Mouse (Mus musculus) ES-E14 (cell line): Measurements from ENCODE around the gene Gstp3. TPM values are rescaled to one million over a fixed set of nuclear protein-coding genes. Genes with fewer than 3 reads are reported as not detected.

ENCODE experiments used
- DNase-seq: peaks from one replicate; pipeline ENCODE4 v3.0.0-alpha.2; 2013; ENCODE audit warnings: low read depth, low spot score
- H3K27ac ChIP-seq: 2 replicates; pipeline ENCODE4 v1.5.1; 2012; ENCODE audit warnings: low read depth, mild to moderate bottlenecking, low read length, moderate library complexity, mixed read lengths; ENCODE audit not compliant: poor library complexity, insufficient read depth, severe bottlenecking
- H3K36me3 ChIP-seq: 2 replicates; pipeline ENCODE4 v1.6.1; 2012; ENCODE audit warnings: mild to moderate bottlenecking, low read length, moderate library complexity, mixed read lengths; ENCODE audit not compliant: control insufficient read depth, poor library complexity, insufficient read depth, severe bottlenecking
- H3K4me1 ChIP-seq, 2 experiments: fragments of 150-350 bp in 1 of 2; sonication (generic) in 1 of 2; 2 replicates each; pipeline ENCODE4 v1.6.1; 2012; ENCODE audit warnings: low read length in 2 of 2, mild to moderate bottlenecking in 1 of 2, mixed read lengths in 1 of 2; ENCODE audit not compliant: control insufficient read depth in 2 of 2, insufficient read depth in 2 of 2, poor library complexity in 1 of 2
- H3K4me3 ChIP-seq, 2 experiments: fragments of 150-350 bp in 1 of 2; sonication (generic) in 1 of 2; 2 replicates each; pipeline ENCODE4 v1.5.1; 2012; ENCODE audit warnings: low read length in 2 of 2, low read depth in 1 of 2, mild to moderate bottlenecking in 1 of 2, mixed read lengths in 1 of 2; ENCODE audit not compliant: insufficient read depth in 1 of 2, poor library complexity in 1 of 2, severe bottlenecking in 1 of 2
- H3K9ac ChIP-seq: 2 replicates; pipeline ENCODE4 v1.6.1; 2012; ENCODE audit warnings: low read depth, mild to moderate bottlenecking, low read length, mixed read lengths; ENCODE audit not compliant: poor library complexity, insufficient read depth, severe bottlenecking
- H3K9me3 ChIP-seq: fragments of 150-350 bp; sonication (generic); 2 replicates; pipeline ENCODE4 v1.6.1; 2012; ENCODE audit warnings: low read depth, mild to moderate bottlenecking, low read length; ENCODE audit not compliant: control insufficient read depth, insufficient read depth
- CHD2 ChIP-seq: IDR thresholded peaks from 2 replicates; pipeline ENCODE4 v1.6.1; 2014; ENCODE audit warnings: mild to moderate bottlenecking, low read depth, low read length, inconsistent platforms
- HCFC1 ChIP-seq: IDR thresholded peaks from 2 replicates; pipeline ENCODE4 v1.6.1; 2012; ENCODE audit warnings: low read length, inconsistent platforms, borderline replicate concordance; ENCODE audit not compliant: insufficient read depth
- MAFK ChIP-seq: IDR thresholded peaks from 2 replicates; pipeline ENCODE4 v1.6.1; 2014; ENCODE audit warnings: mild to moderate bottlenecking, low read depth, low read length, inconsistent platforms; ENCODE audit not compliant: insufficient read depth
- ZC3H11A ChIP-seq: IDR thresholded peaks from 2 replicates; pipeline ENCODE4 v1.6.1; 2012; ENCODE audit warnings: low read depth, mild to moderate bottlenecking, inconsistent platforms, low read length, borderline replicate concordance
- ZNF384 ChIP-seq: IDR thresholded peaks from 2 replicates; pipeline ENCODE4 v1.6.1; 2012; ENCODE audit warnings: low read depth, low read length, inconsistent platforms
- in situ Hi-C, 2 experiments: fragments of 600-800 bp; cut with MboI; formaldehyde crosslinking; loops; one replicate each; pipeline ENCODE4 v1.15.1; 2025; ENCODE audit warnings: low sequenced_read_pairs in 2 of 2, inconsistent platforms in 1 of 2; ENCODE audit not compliant: unreplicated experiment in 2 of 2
- total RNA-seq: library from RNA; depleted of rRNA; stranded (reverse); fragments of 300-350 nt; gene quantifications from 2 replicates; pipeline ENCODE4 v1.2.3, GENCODE M21; 2012

Gene Gstp3
- total RNA-seq, 1 experiment, result 3.4 TPM

- TF ChIP-seq HCFC1, result no peak
- TF ChIP-seq MAFK, result no peak
- no peak for TF ChIP-seq ZC3H11A
- TF ChIP-seq CHD2, result no peak
- Histone ChIP-seq H3K9me3 (no peaks in the 10 kb centered on the region), H3K4me1 (peaks cover 0 to 6% of the 10 kb centered on the region in 2 experiments; a peak in 3 of 4 replicates), H3K36me3 (peaks cover 6% of the 10 kb centered on the region), H3K9ac (peak overlapping the region; percentile 45), H3K4me3 (peak overlapping the region; percentile 56 to 61), H3K27ac (no peak overlapping the region)
- in situ Hi-C loops, result no loop called here
- DNase-seq, result no peak
Measured at GRCm38 (mm10) chr19:4100718-4101261, 41.4 kb upstream of the Gstp3 start.

GRCm38 (mm10) chr19:4099837-4100717 is 40.7 kb upstream of the Gstp3 start, which contains the start of gene Pitpnm1:
TSS of gene Pitpnm1 (plus strand) at chr19:4099998.
- peaks cover 0 to 6% of the 10 kb centered on the region in 2 experiments; a peak in 3 of 4 replicates for H3K4me1 ChIP-seq
- H3K9ac ChIP-seq, result peak within 1 kb of the TSS; percentile 52
- H3K9me3 ChIP-seq, result no peaks in the 10 kb centered on the region
- in situ Hi-C loops, result no loop called here
- DNase-seq, result no peak
- peaks cover 6% of the 10 kb centered on the region for H3K36me3 ChIP-seq
- no peak within 1 kb of the TSS for H3K27ac ChIP-seq
- TF ChIP-seq MAFK (no peak), CHD2 (no peak)
- H3K4me3 ChIP-seq, result peak within 1 kb of the TSS; percentile 56 to 61

- Histone ChIP-seq H3K9me3 (no peaks in the 10 kb centered on the region), H3K4me3 (no peak overlapping the region), H3K9ac (no peak overlapping the region), H3K4me1 (peaks cover 0 to 11% of the 10 kb centered on the region in 2 experiments; a peak in 3 of 4 replicates), H3K27ac (no peak overlapping the region), H3K36me3 (peaks cover 6% of the 10 kb centered on the region)
- TF ChIP-seq ZC3H11A, result peak; percentile 46; the same call in 1 of the 2 replicates
- no peak for TF ChIP-seq ZNF384
- TF ChIP-seq HCFC1, result no peak
- TF ChIP-seq CHD2, result no peak
- no peak for TF ChIP-seq MAFK
- in situ Hi-C loops, result no loop called here
- peak; percentile 86 for DNase-seq
Measured at GRCm38 (mm10) chr19:4099056-4099455, 39.7 kb upstream of the Gstp3 start.

- Histone ChIP-seq H3K36me3 (peaks cover 6% of the 10 kb centered on the region), H3K27ac (no peak overlapping the region), H3K9ac (no peak overlapping the region), H3K4me1 (peaks cover 0 to 15% of the 10 kb centered on the region in 2 experiments; a peak in 3 of 4 replicates), H3K9me3 (no peaks in the 10 kb centered on the region), H3K4me3 (no peak overlapping the region)
- no peak for DNase-seq
- in situ Hi-C loops, result no loop called here
- TF ChIP-seq HCFC1, result no peak
- no peak for TF ChIP-seq MAFK
- TF ChIP-seq ZNF384, result no peak
- no peak for TF ChIP-seq CHD2
Measured at GRCm38 (mm10) chr19:4098426-4098825, 39.1 kb upstream of the Gstp3 start.
